Mouse (Mus musculus): Measurements from ENCODE around the gene Commd9. TPM values are rescaled to one million over a fixed set of nuclear protein-coding genes. Genes with fewer than 3 reads are reported as not detected.

The Commd9 gene
- polyA plus RNA-seq (2012; rRNA removed), result 56.4 and 90.2 TPM in 2 replicates

- DNase-seq (ENCODE audit: low read depth), result peak; percentile 75
These were observed at the start of gene Commd9 for GRCm38 (mm10) chr2:101885768-101886438. Gene Commd9, plus strand, starts transcription at chr2:101886247.

GRCm38 (mm10) chr2:101842756-101843155 lies 43.3 kb upstream of the Commd9 start:
- DNase-seq (ENCODE audit: low read depth), result no peak

- peak; percentile 74 for DNase-seq (ENCODE audit: low read depth)
These were observed 31.3 kb upstream of the Commd9 start for GRCm38 (mm10) chr2:101854792-101855191.

GRCm38 (mm10) chr2:101856174-101856573 lies 29.9 kb upstream of the Commd9 start:
- DNase-seq (ENCODE audit: low read depth), result no peak

GRCm38 (mm10) chr2:101860920-101861485 lies 25.0 kb upstream of the Commd9 start:
- no peak for DNase-seq (ENCODE audit: low read depth)

- DNase-seq (ENCODE audit: low read depth), result peak; percentile 99
These were observed 23.6 kb upstream of the Commd9 start for GRCm38 (mm10) chr2:101862219-101863123.

GRCm38 (mm10) chr2:101868683-101869082 lies 17.4 kb upstream of the Commd9 start:
- peak; percentile 45 for DNase-seq (ENCODE audit: low read depth)

- no peak for DNase-seq (ENCODE audit: low read depth)
These were observed 14.9 kb upstream of the Commd9 start for GRCm38 (mm10) chr2:101871179-101871578.

GRCm38 (mm10) chr2:101881471-101882162 lies 4.4 kb upstream of the Commd9 start:
- no peak for DNase-seq (ENCODE audit: low read depth)

GRCm38 (mm10) chr2:101882998-101883397 lies 3.0 kb upstream of the Commd9 start, which contains the start of gene Prr5l:
Gene Prr5l, minus strand, starts transcription at chr2:101883027.
- DNase-seq (ENCODE audit: low read depth), result no peak

- DNase-seq (ENCODE audit: low read depth), result no peak
These were observed 1.8 kb upstream of the Commd9 start for GRCm38 (mm10) chr2:101884286-101884685.

GRCm38 (mm10) chr2:101888886-101889285 lies 2.8 kb downstream of the Commd9 start:
- no peak for DNase-seq (ENCODE audit: low read depth)

GRCm38 (mm10) chr2:101891143-101891542 lies 5.1 kb downstream of the Commd9 start:
- no peak for DNase-seq (ENCODE audit: low read depth)

GRCm38 (mm10) chr2:101894126-101894525 lies 8.1 kb downstream of the Commd9 start:
- DNase-seq (ENCODE audit: low read depth), result no peak

- no peak for DNase-seq (ENCODE audit: low read depth)
These were observed 10.6 kb downstream of the Commd9 start for GRCm38 (mm10) chr2:101896425-101897204.

- DNase-seq (ENCODE audit: low read depth), result no peak
These were observed 16.1 kb downstream of the Commd9 start for GRCm38 (mm10) chr2:101902196-101902595.

GRCm38 (mm10) chr2:101905534-101906378 lies 19.7 kb downstream of the Commd9 start:
- no peak for DNase-seq (ENCODE audit: low read depth)

- no peak for DNase-seq (ENCODE audit: low read depth)
These were observed 20.3 kb downstream of the Commd9 start for GRCm38 (mm10) chr2:101906379-101906690.

- DNase-seq (ENCODE audit: low read depth), result no peak
These were observed 21.5 kb downstream of the Commd9 start for GRCm38 (mm10) chr2:101907386-101908022.

- DNase-seq (ENCODE audit: low read depth), result no peak
These were observed 22.7 kb downstream of the Commd9 start for GRCm38 (mm10) chr2:101908773-101909172.
